Mouse (Mus musculus): ENCODE measurements around the gene Reep6.

DNA sequence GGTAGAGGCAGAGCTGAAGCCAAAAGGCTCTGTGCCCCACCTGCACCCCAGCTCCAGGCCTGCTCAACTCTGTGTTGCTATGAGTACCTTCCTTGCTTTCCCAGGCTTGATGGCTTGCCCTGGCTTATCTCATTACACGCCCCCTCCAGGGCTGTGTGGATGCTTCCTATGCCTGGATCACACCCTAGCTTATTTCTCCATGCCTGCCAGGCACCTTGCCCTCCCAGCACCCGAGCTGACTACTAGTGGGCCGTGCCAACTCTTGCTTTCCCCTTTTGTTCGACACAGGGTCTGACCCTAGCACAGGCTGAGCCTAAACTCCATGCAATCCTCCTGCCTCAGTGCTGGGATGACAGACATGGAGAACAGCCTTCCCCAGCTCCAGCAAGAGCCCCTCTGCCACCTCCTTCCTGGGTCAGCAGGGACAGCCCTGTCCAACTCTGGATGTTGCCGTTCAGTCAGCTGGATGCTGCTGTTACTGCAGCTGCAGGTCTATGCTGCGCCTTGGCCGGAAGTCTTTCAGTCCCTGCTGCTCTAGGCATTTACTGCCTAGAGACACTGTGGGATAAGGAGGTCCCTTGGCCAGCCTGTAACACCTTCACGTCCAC is 32.1 kb upstream of the Reep6 start:
- no peak for TF ChIP-seq CTCF (IDR thresholded peaks at IDR 0.05; ENCODE audit: borderline replicate concordance, extremely low read depth, insufficient read depth, insufficient read length)
- TF ChIP-seq POLR2A (IDR thresholded peaks at IDR 0.05; ENCODE audit: borderline replicate concordance, extremely low read depth, insufficient read depth, insufficient read length, poor library complexity, severe bottlenecking), result no peak
